23 mouse cellular contexts compared by ENCODE assay signal in the genomic region with DNA sequence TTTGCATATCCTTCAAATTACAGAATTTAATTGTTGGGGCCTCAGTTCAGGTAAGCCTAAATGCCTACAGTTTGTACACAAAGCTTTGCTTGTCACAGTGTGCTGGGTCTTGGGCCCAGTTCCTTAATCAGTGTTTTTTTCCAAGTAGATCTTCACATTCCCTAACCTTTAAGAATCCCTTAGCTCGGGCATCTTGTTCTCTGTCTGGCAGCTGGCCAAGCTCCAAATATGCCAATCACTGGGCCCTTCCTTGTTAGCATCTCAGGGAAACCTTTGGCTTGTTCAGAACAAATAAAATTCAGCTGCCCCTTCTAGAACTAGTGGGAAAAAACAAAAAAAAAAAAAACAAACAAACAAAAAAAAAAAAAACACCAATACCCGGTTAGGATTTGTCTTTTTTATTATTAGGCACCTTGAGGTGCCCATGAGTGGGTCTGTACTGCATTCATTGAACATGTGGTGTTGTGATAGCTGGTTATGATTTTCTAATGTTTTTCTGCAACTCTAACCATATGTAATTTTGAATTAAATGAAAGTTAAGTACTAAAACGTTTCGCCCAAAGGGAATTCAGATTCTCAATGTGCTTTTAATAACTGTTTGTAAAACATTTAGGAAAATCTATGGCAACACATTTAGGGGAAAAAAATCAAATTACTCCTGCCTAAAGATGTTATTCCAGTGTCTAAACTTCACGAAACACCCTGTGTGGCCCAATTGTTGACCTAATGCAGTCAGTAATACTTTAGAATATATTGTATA.
DNase-seq lines count a peak whose midpoint lies in the region; ATAC-seq and TF ChIP-seq lines count a peak whose summit lies in the region.
"Had no signal": no experiment of that assay in that cellular context is flagged by ENCODE, and none has a peak within 500 bp of the region (broad histone marks: within the 10 kb centered on the region; RNA-seq: fewer than 3 reads in every experiment).

No protein-coding gene starts in this region.

- no peak overlapping the region for H3K27ac ChIP-seq in forebrain, embryonic 12.5 days
- H3K27ac ChIP-seq in forebrain, embryonic 11.5 days (ENCODE audit: low read depth, low read length), result no peak overlapping the region
- H3K27ac ChIP-seq in lung, embryonic 14.5 days (ENCODE audit: low read depth), result no peak overlapping the region
- H3K27ac ChIP-seq in forebrain, embryonic 14.5 days (ENCODE audit: low read depth, low read length), result no peak overlapping the region
- H3K27ac ChIP-seq: heart, adult 2 months; limb, embryonic 12.5 days; liver, embryonic 12.5 days; lung, embryonic 15.5 days; midbrain, embryonic 13.5 days; neural tube, embryonic 15.5 days had no signal

- no peak overlapping the region for H3K4me3 ChIP-seq in forebrain, embryonic 12.5 days (replicated peaks)
- no peak overlapping the region for H3K4me3 ChIP-seq in forebrain, embryonic 11.5 days (ENCODE audit: low read depth, low read length)
- no peak overlapping the region for H3K4me3 ChIP-seq in lung, embryonic 14.5 days (ENCODE audit: low read depth, low read length)
- no peak overlapping the region for H3K4me3 ChIP-seq in forebrain, embryonic 14.5 days (ENCODE audit: low read depth, low read length)
- H3K4me3 ChIP-seq: erythroblast, embryonic 14.5 days; heart, adult 2 months; limb, embryonic 12.5 days; liver, embryonic 12.5 days; lung, embryonic 15.5 days; midbrain, embryonic 13.5 days; neural tube, embryonic 15.5 days had no signal

- TF ChIP-seq CTCF in lung, embryonic 14.5 days (IDR thresholded peaks at IDR 0.05; ENCODE audit: low read depth), result no peak

- H3K27me3 ChIP-seq in forebrain, embryonic 12.5 days, result no peaks in the 10 kb centered on the region
- H3K27me3 ChIP-seq in forebrain, embryonic 11.5 days (ENCODE audit: control insufficient read depth, insufficient read depth, low read length), result no peaks in the 10 kb centered on the region
- H3K27me3 ChIP-seq in lung, embryonic 14.5 days (ENCODE audit: insufficient read depth, low read length), result no peaks in the 10 kb centered on the region
- H3K27me3 ChIP-seq in forebrain, embryonic 14.5 days (replicated peaks; ENCODE audit: control insufficient read depth, insufficient read depth, low read length), result no peaks in the 10 kb centered on the region
- H3K27me3 ChIP-seq: limb, embryonic 12.5 days; liver, embryonic 12.5 days; lung, embryonic 15.5 days; midbrain, embryonic 13.5 days; neural tube, embryonic 15.5 days had no signal

- no peaks in the 10 kb centered on the region for H3K36me3 ChIP-seq in forebrain, embryonic 12.5 days (replicated peaks)
- no peaks in the 10 kb centered on the region for H3K36me3 ChIP-seq in forebrain, embryonic 11.5 days (ENCODE audit: control insufficient read depth, insufficient read depth, low read length)
- H3K36me3 ChIP-seq in lung, embryonic 14.5 days (ENCODE audit: insufficient read depth), result no peaks in the 10 kb centered on the region
- H3K36me3 ChIP-seq in forebrain, embryonic 14.5 days (ENCODE audit: control insufficient read depth, insufficient read depth, low read length), result no peaks in the 10 kb centered on the region
- H3K36me3 ChIP-seq: G1E; limb, embryonic 12.5 days; liver, embryonic 12.5 days; lung, embryonic 15.5 days; midbrain, embryonic 13.5 days; neural tube, embryonic 15.5 days had no signal

- 0 out of 2 replicates have a peak, but pooled peaks cover 2% of the 10 kb centered on the region for H3K4me1 ChIP-seq in forebrain, embryonic 12.5 days
- no peaks in the 10 kb centered on the region for H3K4me1 ChIP-seq in forebrain, embryonic 11.5 days (replicated peaks; ENCODE audit: control insufficient read depth, insufficient read depth, low read length)
- no peaks in the 10 kb centered on the region for H3K4me1 ChIP-seq in lung, embryonic 14.5 days (ENCODE audit: insufficient read depth)
- H3K4me1 ChIP-seq in forebrain, embryonic 14.5 days (ENCODE audit: control insufficient read depth, insufficient read depth, low read length), result 0 out of 2 replicates have a peak, but pooled peaks cover 3% of the 10 kb centered on the region
- H3K4me1 ChIP-seq: limb, embryonic 12.5 days; liver, embryonic 12.5 days; lung, embryonic 15.5 days; neural tube, embryonic 15.5 days had no signal

- H3K9me3 ChIP-seq in forebrain, embryonic 12.5 days, result no peaks in the 10 kb centered on the region
- H3K9me3 ChIP-seq in forebrain, embryonic 11.5 days (ENCODE audit: control insufficient read depth, low read length), result no peaks in the 10 kb centered on the region
- no peaks in the 10 kb centered on the region for H3K9me3 ChIP-seq in lung, embryonic 14.5 days (ENCODE audit: low read depth, low read length)
- no peaks in the 10 kb centered on the region for H3K9me3 ChIP-seq in forebrain, embryonic 14.5 days (replicated peaks; ENCODE audit: control insufficient read depth, low read length)
- H3K9me3 ChIP-seq: G1E; limb, embryonic 12.5 days; liver, embryonic 12.5 days; lung, embryonic 15.5 days; midbrain, embryonic 13.5 days had no signal

- WGBS in forebrain, embryonic 12.5 days, result 66% methylated on average over 5 of the region's 5 CpGs
- 69% methylated on average over 5 of the region's 5 CpGs for WGBS in forebrain, embryonic 11.5 days
- 62% methylated on average over 5 of the region's 5 CpGs for WGBS in lung, embryonic 14.5 days
- WGBS in forebrain, embryonic 14.5 days, result 52% methylated on average over 5 of the region's 5 CpGs

- DNase-seq in forebrain, embryonic 11.5 days (ENCODE audit: low spot score), result no peak
- DNase-seq in lung, embryonic 14.5 days, result peak; percentile 4
- no peak for DNase-seq in lung, adult 18-20 months
- peak; percentile 3 for DNase-seq in brain, adult 2 months (ENCODE audit: low read depth, low spot score)
- DNase-seq in forebrain, embryonic 14.5 days (ENCODE audit: low spot score), result peak; percentile 59
- no peak for DNase-seq in urinary bladder, postnatal 10 days (ENCODE audit: low spot score)
- DNase-seq: adrenal gland, postnatal 10 days; cerebellum, adult 11-12 months; gastrocnemius, postnatal 10 days; heart, adult 2 months; heart, postnatal 36 days; kidney, adult 11 months; kidney, postnatal 14 days; thymus, postnatal 14 days had no signal

- no peak overlapping the region for H3K9ac ChIP-seq in forebrain, embryonic 12.5 days
- no peak overlapping the region for H3K9ac ChIP-seq in forebrain, embryonic 11.5 days (ENCODE audit: low read length)
- H3K9ac ChIP-seq in lung, embryonic 14.5 days, result no peak overlapping the region
- H3K9ac ChIP-seq in forebrain, embryonic 14.5 days (ENCODE audit: low read length), result no peak overlapping the region
- H3K9ac ChIP-seq: limb, embryonic 12.5 days; liver, embryonic 12.5 days; lung, embryonic 15.5 days; midbrain, embryonic 13.5 days; neural tube, embryonic 15.5 days had no signal

- no peak overlapping the region for H3K4me2 ChIP-seq in forebrain, embryonic 12.5 days
- no peak overlapping the region for H3K4me2 ChIP-seq in forebrain, embryonic 11.5 days (ENCODE audit: low read depth, low read length, severe bottlenecking)
- no peak overlapping the region for H3K4me2 ChIP-seq in lung, embryonic 14.5 days
- H3K4me2 ChIP-seq in forebrain, embryonic 14.5 days (ENCODE audit: low read length), result no peak overlapping the region
- H3K4me2 ChIP-seq: limb, embryonic 12.5 days; liver, embryonic 12.5 days; lung, embryonic 15.5 days; midbrain, embryonic 13.5 days; neural tube, embryonic 15.5 days had no signal

- ATAC-seq in forebrain, embryonic 12.5 days (ENCODE audit: low FRiP score), result peak; percentile 36; the same call in 1 of the 2 replicates
- ATAC-seq in forebrain, embryonic 11.5 days (replicated peaks; ENCODE audit: low FRiP score), result no peak
- ATAC-seq in lung, embryonic 14.5 days (ENCODE audit: insufficient read depth), result no peak
- ATAC-seq in forebrain, embryonic 14.5 days, result peak; percentile 37; the same call in 1 of the 2 replicates
- ATAC-seq: activated CD4-positive, CD25-positive, alpha-beta regulatory T cell, adult 4 months; liver, embryonic 12.5 days; midbrain, embryonic 13.5 days had no signal

Comparison
In these comparisons a context has a peak if more than half of its experiments do, and no peak if none do; other contexts are left out.
1. ATAC-seq: peak in forebrain, embryonic 12.5 days (single experiment) and forebrain, embryonic 14.5 days (single experiment); none in forebrain, embryonic 11.5 days (single experiment) and lung, embryonic 14.5 days (single experiment).
2. DNase-seq: peak in lung, embryonic 14.5 days (single experiment), brain, adult 2 months (single experiment) and forebrain, embryonic 14.5 days (single experiment); none in forebrain, embryonic 11.5 days (single experiment), lung, adult 18-20 months (0 of 2) and urinary bladder, postnatal 10 days (single experiment).